Mouse (Mus musculus): ENCODE data around the gene Map3k13.
A peak's percentile ranks its signal among the peaks of the same experiment; 100 is the strongest.

Map3k13 gene

DNA sequence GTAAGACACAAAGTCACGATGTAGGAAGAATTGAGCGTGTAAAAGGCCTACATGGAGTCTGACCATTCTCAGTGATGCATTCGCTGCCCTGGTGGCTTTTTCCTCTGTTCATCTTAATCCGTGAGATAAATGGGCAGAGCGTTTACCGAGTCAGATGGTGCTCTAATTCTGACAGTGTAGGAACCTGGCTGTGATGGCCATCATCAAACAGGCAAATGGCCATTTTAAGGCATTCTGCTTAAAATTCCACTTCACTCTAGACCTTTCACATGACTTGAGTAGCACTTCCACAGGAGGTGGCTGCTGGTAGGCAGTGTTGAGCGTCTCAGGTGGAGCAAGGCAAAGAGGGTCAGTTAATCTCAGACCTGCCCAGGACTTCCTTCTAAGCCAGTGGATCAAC is 58.2 kb downstream of the Map3k13 start:
- DNase-seq (ENCODE audit: low read depth, low spot score): no peak

- DNase-seq (ENCODE audit: low read depth, low spot score): no peak
Observed at GRCm38 (mm10) chr16:21853446-21853941, 59.3 kb downstream of the Map3k13 start.

DNA sequence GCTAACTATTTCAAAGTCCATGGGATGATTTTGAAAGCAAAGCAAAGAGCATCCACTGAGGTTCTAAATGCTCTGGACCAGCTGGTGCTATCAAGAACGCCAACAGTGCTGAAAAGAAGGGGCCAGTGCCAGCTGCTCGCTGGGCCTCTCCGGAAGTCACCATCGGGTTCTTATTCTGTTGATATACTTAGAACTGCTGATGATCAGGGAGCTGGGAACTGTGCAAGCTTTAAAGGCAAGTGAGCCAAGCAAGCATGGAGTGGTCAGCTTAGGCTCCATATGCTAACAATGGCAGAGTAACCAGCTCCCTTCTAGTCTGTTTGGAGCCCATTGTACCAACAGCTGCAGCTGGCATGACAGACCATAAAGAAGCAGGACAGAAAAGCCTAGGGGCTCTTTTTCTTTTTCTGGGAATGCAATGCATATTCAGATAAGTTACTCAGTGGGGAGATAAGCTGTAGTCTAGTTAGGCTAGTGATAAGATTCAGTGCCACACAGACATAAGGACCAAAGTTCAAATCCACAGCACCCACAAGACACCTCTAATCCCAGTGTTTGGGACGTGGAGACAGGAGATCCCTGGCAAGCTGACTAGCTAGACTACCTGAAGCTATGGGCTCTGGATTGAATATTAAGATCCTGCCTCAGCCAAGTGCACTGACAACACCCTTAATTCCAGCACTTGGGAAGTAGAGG is 60.6 kb downstream of the Map3k13 start:
- no peak for DNase-seq (ENCODE audit: low read depth, low spot score)

DNA sequence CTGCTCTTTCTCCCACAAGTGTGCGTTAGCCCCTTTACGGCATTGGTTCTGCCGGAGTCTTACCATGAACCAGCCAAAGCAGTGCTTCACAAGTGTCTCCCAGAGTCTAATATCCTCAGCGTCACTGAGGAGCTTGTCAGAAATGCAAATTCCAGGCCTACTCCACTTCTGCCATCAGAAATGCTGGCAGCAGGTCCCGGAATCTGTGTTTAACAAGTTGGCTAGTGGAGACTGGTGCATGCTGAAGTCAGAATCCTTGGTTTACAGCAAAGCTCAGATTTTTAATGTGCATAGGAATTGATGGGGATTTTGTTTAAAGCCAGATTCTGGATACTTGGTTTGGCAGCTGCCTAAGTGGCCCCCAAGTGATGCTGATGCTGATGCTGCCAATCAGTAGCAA is 62.0 kb downstream of the Map3k13 start:
- no peak for DNase-seq (ENCODE audit: low read depth, low spot score)

DNA sequence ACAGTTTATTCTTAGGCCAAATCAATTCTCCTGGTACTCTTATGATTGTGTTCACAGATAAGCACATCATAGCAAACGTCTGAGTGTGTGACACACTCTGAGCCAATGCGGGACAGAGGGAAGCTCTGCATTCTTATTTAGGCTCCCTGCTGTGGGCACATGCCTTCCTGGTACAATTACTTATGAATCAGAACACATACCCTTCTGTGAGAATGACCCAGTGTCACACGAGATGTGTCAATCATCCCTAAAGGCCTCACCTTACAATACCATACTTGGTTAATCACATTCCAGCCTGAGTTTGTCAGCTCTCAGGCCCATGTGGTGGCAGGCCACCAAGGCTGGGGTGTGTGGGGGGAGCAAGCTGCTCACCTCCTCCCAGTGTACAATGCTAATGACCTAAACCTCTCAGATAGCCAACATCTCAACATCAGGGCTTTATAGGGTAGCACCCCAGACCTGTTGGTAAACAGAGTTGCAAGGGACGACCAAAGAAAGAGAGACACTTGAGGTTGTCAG is 63.0 kb downstream of the Map3k13 start:
- no peak for DNase-seq (ENCODE audit: low read depth, low spot score)

GRCm38 (mm10) chr16:21858163-21858562 is 64.0 kb downstream of the Map3k13 start:
- no peak for DNase-seq (ENCODE audit: low read depth, low spot score)

- no peak for DNase-seq (ENCODE audit: low read depth, low spot score)
Observed at GRCm38 (mm10) chr16:21858882-21859281, 64.7 kb downstream of the Map3k13 start.

GRCm38 (mm10) chr16:21862448-21862847 is 68.3 kb downstream of the Map3k13 start:
- no peak for DNase-seq (ENCODE audit: low read depth, low spot score)

DNA sequence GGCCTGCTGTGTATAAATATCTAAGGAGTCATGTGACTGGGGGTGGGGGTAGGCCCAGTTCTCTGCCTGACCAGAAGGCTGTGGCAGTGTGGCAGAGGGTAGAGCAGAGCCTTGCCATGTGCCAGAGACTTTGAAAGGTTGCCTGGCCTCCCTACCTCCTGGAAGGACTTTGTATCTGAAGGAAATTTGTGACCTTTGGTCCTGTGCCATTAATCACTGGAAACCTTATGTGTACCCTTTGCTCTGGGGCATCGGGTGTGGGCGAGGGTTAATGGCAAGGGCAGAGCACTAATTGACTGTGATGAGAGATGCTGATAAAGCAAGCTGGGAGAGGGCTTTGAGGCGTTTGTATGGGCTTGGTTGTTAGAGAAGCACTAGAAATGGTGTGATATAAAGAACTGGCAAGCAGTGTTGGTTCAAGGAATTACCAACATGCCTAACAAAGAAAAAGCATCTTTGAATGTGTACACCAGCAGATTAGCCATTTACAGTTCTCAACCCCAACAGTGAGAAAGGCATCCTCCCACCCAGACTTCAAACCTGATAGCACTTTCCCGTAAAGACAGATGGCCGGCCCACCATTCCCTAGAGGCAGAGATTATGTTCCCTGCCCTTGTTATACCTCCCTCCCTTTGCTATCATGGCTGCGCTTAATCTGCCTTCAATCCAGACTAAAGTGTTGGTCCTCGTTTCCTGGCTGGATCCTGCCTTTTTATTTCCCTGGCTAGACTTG is 71.3 kb downstream of the Map3k13 start:
- no peak for DNase-seq (ENCODE audit: low read depth, low spot score)

DNA sequence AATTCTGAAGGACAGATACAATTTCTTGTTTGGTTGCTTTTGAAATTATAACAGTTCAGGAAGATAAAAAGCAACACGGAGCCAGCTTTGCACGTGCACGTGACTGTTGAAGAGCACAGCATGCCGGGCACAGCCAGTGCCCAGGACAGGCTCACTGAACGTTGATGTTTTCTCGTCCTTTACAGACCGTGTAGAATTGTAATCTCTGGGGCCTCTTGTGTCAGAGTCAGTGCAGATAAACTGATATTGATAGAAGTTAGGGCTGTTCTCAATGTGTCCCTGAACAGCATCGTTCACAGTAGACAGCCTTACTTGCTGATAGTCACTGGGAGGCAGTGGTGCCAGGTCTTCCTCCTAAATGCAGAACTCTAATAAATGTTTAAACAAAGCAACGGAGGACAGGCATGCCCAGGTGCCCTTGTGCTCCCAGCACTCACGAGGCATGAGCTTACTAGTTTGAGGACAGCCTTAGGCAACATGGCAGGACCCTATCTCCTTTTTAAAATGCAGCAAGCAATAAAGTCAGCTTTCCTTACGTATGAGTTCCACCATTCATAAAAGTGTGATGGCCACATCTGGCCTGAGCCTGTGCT is 71.9 kb downstream of the Map3k13 start:
- DNase-seq (ENCODE audit: low read depth, low spot score): no peak

DNA sequence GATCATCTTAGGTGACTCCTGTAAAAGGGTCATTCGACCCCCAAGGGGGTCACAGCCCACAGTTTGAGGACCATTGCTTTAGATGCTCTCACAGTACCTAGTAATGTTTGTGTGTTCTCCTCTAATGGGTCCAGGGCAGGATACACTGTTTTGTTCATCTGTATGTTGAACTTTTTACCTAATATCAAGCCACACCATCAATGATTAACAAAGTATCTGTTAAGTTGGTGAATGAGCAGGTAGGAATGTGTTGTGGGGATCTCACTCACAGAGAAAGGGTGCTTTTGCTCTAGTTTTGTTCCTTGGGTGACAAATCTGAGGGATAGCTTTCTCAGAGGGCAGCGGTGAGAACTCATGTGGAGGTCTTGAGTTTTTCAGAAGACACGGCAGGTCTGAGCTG is 73.6 kb downstream of the Map3k13 start:
- DNase-seq (ENCODE audit: low read depth, low spot score): no peak

- no peak for DNase-seq (ENCODE audit: low read depth, low spot score)
Observed at GRCm38 (mm10) chr16:21868651-21869050, 74.5 kb downstream of the Map3k13 start.

DNA sequence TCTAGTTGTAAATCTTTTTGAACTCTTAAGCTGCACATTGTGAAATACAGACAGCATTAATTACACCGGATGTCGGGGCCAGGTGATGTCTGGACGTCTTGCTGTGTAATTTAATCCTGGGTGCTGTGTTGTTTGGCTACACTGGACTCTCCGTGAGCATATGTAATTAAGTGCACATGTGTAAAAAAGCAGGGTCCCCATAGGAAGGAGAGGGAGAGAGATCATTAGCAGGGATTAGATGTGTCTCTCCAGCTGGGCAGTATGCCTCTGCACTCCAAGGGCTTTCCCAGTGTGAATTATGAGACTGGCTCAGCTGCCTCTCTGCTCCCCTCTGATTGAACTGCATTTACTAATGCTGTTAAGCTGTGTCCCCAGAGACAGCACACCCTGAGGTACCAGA is 75.7 kb downstream of the Map3k13 start:
- no peak for DNase-seq (ENCODE audit: low read depth, low spot score)

DNA sequence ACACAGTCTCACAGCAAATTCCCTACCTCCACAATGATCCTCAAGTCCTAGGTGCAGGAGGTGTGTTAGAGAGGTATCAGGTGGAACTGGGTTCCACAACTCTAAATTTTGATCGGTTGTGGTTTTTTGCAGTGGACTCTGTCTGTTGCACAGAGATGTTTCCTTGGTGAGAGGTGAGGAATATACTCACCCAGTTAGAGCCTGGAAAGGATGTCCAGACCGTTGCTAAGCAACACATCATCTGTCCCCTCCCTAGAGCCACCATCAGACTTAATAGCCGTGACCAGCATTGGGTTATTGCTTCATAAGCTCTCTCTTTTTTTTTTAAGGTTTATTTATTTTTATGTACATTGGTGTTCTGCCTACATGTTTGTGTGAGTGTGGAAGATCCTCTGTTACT is 83.6 kb downstream of the Map3k13 start:
- no peak for DNase-seq (ENCODE audit: low read depth, low spot score)

GRCm38 (mm10) chr16:21878834-21879233 is 84.7 kb downstream of the Map3k13 start:
- no peak for DNase-seq (ENCODE audit: low read depth, low spot score)

- peak; percentile 19 for DNase-seq (ENCODE audit: low read depth, low spot score)
Observed at GRCm38 (mm10) chr16:21881181-21881580, 87.0 kb downstream of the Map3k13 start.

GRCm38 (mm10) chr16:21881582-21882259 is 87.6 kb downstream of the Map3k13 start:
- no peak for DNase-seq (ENCODE audit: low read depth, low spot score)

- no peak for DNase-seq (ENCODE audit: low read depth, low spot score)
Observed at GRCm38 (mm10) chr16:21887601-21888000, 93.5 kb downstream of the Map3k13 start.

- no peak for DNase-seq (ENCODE audit: low read depth, low spot score)
Observed at GRCm38 (mm10) chr16:21893890-21894289, 99.7 kb downstream of the Map3k13 start.

DNA sequence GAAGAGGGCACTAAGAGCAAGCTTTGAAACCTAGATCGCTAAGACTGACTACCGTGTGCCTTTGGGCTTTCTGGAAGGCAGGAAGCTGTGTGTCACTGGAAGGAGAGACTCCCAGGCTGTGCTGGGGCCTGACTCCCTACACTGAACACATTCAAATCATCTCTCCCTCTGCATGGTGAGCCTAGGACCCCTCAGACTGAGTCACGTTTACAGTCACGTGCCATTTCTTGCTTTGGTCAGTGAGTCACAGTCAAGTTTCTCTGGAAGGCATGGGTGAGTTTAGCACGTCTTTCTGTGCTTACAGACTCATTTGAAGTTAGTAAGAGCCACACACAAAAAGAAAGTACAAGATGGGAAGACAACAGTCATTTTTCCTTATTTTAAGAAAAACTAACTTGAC is 107.1 kb downstream of the Map3k13 start:
- no peak for DNase-seq (ENCODE audit: low read depth, low spot score)

- no peak for DNase-seq (ENCODE audit: low read depth, low spot score)
Observed at GRCm38 (mm10) chr16:21904636-21905035, 110.5 kb downstream of the Map3k13 start.

GRCm38 (mm10) chr16:21905996-21906395 is 111.8 kb downstream of the Map3k13 start:
- DNase-seq (ENCODE audit: low read depth, low spot score): no peak
